Mouse (Mus musculus): ENCODE data around the gene Fam169a.

DNA sequence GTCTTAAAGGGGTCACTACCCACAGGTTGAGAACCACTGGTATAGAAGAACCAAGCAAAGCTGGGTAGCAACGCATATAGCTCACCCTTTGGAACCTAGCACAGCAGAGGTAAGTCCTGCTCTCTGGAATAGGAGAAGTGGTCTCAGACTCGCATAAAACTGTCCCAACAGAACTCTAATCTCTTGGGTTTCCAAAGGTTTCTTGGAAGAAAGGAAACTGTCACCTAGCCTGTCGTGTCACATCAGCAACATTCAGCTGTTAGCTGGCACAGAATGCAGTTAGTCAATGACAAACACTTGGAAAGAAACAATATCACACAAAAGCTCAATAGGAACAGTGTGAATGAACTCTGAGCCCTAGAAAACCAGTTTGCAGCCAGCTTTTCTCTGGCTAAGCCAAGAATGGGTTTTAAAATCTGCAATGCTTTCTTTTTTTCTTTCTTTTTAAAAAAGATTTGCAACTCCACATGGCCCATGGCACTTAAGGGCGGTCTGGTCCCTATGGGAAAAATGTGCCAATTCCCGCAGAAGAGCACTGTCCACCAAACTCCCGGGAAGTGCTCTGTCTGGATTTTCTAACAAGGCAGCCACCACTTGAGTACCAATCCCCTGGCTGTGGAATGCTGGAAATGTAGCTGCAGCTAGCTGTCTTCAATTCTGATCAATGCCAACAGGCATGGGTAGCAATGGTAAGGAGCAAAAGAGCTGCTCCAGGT, 113.2 kb downstream of the Fam169a start:
- no peak for TF ChIP-seq CTCF (IDR thresholded peaks at IDR 0.05; ENCODE audit: insufficient read depth, low read depth, low read length)
- TF ChIP-seq POLR2A (IDR thresholded peaks at IDR 0.05; ENCODE audit: insufficient read depth, low read depth, low read length) = no peak
